Mouse (Mus musculus): ENCODE measurements at regions not wholly inside any gene's neighbourhood (a gene's known extent, or its start where the extent isn't known, plus 50 kb on each side); places are given as distances from the start of the nearest gene placed in this dataset.
"Not testable (repeated sequence)": the region's sequence is repeated elsewhere in the genome, so short reads cannot be mapped to it uniquely, and the experiment has no call there.

DNA sequence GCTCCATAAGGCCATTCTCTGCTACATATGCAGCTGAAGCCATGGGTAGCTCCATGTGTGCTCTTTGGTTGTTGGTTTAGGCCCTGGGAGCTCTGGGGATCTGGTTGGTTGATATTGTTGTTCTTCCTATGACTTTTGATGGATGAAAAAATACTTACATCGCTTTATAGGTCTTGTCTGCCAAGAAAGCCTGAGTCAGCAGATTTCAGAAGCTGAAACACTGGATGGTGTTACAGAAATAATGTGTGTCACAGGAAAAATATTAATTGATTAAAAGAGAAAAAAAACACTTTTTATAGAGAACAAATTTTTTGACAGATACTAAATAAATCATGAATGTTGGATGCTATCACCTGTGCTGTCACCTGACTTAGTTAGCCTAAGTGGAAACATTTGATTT, 52.4 kb upstream of the Plxna2 start:
- DNase-seq, result no peak

DNA sequence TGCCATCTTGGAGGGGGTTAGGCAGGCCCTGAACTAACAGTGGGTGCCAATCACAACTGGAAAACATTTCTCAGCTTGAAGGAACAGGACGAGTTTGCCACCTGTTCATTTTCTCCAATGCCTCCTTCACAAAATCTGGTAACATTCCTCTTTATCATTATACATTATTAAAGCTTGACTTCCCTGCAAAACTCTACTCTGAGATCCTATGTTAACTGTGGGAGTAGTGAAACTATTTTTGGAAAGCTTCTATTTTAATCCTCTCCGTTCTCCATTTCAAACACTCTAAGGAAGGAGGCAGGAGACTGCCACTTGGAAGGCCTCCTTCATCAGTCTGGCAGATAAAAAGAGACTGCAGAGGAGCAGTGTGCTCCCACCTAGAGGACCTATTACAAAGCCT, 54.1 kb upstream of the Plxna2 start:
- no peak for DNase-seq

DNA sequence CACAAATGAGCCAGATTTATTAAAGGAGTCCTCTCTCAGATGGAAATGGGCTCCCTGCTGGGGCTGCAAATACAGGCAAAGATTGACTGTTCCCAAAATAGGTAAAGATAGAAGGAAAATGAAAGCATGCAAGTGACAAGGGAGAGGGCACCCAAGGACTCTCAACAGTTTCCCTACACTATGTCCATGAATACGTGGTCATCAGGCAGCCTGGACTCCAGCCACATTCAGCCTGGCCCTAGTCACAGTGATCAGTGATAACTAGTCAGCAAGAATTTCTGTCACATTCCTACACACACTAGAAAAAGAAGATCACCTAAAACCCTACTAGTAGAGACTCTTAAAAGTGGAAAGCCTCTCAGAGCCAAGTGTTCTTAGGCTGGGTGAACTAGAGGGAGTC, 56.9 kb upstream of the Plxna2 start:
- DNase-seq, result no peak

DNA sequence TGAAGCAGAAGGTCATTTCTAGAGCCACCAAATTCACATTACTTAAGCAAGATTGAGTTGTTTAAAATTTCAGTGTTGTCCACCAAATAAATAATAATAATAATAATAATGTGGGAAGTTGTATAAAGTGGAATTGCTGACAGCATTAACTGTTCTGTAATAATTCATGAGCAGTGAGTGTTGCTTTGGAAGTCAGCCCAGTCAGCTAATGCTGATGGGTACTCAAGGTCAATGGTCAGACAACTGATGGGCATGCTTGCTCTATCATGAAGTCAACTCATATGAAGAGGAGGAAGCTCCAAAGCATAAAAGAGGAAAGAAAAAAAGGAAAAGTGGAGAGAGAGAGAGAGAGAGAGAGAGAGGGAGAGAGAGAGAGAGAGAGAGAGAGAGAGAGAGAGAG, 69.4 kb upstream of the Plxna2 start:
- peak; percentile 28 for DNase-seq

DNA sequence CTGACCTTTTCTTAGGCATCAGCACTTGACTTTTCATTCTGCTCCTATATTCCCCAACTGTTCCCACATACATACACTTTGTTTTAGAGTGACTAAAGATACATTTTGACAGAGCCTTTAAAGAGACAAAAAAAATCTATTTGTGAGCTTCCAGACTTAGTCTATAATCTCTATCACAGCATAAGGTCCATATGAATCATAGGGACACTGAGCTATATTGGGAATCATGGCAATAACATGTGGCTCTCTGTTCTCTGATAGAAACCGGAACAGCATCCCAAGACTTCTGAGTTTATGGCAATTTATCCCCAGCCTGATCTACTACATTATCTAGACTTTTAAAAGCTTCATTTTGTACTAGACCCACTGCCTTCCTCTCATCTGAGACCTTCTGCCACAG, 69.8 kb upstream of the Plxna2 start:
- no peak for DNase-seq

DNA sequence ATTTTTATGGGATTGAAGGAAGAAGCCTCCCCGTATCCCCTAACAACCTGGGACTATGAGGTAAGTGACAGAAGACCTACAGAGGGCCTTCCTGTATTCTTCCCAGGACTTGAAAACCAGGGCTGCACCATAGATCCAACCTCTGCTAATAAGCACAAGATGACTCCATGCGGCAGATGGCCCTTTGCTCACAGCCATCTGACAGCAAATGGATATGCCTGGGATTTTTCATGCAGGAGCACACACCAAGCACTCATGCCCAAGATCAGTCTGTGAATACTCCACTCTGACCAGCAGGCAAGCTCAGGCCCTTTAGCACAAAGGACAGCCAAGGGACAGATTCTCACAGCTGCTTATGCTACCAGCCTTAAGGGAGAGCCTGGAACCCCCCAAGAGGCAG, 77.1 kb upstream of the Plxna2 start:
- no peak for DNase-seq

DNA sequence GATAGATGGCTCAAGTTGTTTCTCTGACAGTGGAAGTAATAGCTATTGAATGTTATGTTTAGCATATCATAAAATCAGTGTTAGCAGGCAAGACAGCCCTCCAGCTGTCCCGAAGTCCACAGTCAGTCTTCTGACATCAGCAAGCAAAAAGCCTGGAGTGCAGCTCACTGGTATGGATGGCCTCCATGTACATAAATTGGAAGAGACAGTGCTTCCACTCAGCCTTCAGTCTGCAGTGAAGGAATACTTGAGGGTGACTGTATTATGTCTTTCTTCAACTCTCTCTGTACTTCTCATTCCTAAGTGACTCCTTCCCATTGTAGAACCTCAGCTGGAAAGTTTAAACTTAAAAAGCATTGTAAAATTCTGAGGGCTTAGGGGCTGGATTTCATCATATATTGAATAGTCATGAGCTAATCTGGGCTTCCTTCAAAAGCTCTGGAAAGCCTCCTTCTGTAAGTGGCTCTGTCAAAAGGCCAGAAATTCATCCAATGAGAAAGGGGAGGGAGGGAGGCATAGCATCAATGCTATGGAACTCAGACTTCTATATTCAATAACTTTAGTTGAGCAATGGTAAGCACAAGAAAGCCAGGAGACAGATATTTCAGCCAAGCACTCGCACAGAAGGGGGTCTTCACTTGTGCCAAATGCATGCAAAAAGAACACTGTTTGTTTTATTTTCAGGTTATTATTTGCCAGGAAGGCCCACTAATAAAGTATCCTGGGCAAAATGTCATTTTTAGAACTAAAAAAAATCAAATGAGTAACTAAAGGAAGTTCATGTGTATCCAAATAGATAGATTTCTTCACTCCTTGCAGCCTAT, 90.5 kb upstream of the Plxna2 start:
- DNase-seq, result no peak

DNA sequence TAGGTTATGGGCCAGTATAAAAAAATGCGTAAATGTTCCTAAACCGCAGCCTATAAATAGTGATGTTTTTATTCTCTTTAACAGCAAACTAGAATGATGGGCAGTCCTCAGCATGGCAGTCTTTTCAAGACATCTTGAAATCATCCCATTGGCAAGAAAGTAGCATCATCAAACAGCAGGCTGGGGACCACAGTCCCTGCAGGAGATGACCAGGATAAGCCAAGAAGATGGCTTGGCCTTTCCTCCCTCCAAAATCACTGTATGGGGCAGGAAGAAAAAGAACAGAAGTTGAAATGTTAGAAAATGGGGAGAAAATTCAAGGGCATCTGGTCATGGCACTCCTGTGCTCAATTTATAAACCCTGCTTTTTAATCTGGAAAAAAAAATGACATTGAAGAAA, 93.0 kb upstream of the Plxna2 start:
- DNase-seq, result no peak

DNA sequence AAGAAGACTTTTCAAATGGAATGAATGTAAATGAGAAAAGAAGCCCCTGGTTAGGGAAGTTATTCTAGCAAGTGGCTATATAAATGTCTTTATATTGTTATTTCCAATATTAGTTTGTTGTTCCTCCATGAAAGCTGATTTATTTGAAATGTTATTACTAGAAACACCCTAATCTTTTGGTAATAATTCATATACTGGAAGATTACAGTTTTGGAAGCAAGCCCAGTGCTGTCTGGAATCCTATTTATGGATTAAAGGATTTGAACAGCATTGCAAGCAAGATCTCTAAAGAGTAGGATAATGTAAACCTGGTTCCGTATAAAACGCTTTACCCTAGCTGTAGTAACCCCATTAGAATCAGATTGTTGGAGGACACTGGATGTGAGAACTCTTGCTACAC, 96.8 kb upstream of the Plxna2 start:
- no peak for DNase-seq

DNA sequence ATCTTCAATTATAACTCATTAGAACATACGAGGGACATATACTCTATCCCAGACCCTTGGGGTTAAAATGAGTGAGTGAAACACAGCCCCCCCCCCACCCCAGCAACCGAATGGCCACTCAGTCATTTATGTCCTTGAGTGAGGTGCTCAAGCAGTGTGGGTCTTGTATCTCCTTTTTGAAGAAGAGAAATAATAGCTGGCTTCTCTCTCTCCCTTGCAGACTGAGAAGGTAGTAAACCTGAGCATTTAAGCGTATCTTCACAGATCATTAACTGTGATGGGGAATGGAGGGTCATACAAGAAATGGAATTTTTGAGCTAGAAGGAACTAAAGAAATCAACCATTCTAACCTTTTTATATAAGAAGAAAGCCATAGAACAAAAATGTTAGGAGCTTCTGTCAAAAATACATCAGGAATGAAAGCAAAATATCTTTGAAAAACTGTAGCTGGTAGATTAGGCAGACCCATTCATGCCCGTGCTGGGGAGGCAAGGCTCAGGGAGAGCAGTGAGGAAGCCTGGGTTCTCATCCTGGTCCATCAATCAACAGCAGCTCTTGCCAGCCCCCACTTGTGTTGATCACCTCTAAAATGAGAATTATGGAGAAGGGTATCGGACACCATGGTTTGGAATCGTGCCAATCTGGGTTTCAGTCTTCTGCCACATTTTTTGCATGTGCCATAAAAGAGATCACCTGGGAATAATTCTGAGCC, 98.4 kb upstream of the Plxna2 start:
- no peak for DNase-seq

DNA sequence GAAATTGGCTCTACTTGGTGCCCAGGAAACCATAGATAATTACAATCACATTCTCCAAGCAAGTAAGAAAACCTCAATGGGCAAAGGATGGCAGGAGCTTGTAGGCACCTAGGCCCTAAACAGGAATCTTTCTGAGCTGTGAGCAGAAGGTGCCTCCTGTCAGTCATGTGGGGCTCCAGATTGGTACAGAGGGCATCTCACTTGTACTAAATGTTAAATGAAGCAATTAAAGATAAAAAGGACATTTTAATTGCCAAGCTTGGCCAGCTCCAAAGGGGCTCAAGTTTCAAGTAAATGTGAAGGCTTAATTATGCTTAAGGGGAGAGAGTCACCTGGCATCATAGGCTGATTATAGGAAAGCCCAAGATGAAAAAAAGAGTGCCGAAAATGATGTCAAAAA, 101.9 kb upstream of the Plxna2 start:
- DNase-seq, result no peak

DNA sequence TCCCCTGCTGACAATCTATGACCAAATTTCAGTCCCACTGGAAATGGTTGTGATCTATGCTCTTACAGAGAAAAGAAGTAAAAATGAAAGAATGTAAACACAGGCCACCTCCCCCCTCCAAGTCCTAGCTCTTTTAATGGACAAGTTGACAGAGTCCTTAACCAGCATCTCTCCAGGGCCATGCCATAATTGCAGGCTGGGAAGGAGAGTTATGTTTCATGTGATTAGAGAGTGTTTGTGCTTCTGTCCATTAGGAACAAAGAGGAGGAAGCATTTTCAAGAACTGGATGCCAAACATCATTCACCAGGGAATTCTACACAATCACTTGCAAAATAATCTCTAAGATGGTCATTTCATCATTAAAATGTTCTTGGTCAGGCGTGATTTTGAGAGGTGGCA, 109.7 kb upstream of the Plxna2 start:
- no peak for DNase-seq

DNA sequence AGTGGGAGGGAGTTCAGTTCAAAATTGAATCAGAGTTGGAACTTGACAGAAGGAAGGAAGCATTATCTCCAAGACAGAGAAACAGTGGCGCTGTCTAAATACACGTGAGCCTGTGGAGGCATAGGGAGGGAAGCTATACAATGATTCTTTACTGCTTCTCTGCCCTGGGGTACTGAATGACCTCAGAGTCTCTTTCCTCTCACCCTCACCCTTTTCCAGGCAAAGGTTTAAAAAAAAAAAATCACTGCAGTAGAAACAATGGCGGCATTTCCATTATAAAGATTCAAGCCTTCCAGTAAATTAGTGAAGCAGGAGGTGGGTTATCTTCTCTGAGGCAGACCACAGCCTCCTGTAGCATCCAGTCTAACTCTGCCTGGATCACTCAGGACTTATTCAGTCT, 112.2 kb upstream of the Plxna2 start:
- no peak for DNase-seq

DNA sequence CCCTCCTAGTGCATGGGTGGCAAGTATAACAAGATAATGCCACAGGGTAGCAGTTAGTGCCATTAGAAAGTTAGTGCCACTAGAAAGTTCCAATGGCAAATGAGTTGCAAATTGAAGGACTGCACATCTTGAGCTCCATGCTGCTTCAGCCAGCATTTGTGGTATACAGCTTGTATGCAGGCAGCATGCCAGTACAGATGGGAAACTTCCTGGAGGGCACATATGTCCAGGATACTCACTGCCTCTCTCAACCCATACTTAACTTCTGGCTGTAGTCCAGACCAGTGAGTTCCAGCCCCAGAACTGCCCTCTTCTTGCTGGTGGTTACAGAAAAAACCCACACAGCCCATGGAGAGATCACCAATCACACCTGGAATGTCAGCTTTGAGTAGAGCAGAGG, 113.8 kb upstream of the Plxna2 start:
- DNase-seq, result no peak

DNA sequence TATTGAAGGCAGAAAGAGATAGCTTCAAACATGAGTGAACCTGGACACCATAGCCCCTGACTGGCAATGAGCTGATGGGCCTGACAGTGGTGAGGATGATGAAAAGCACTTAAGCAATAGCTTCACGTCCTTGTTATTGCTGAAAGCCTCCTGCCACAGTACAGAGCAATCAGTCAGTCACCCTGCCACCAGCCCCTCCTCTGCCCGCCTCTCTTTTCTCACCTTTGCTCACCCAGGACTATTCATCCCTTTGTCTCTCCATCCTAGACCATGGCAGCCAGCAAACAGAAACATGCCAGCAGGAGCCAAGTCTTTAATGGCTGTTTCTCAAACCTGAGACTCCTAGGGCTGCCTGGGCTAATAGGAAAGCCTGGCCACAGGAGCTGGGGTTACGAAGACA, 114.5 kb upstream of the Plxna2 start:
- DNase-seq, result no peak

DNA sequence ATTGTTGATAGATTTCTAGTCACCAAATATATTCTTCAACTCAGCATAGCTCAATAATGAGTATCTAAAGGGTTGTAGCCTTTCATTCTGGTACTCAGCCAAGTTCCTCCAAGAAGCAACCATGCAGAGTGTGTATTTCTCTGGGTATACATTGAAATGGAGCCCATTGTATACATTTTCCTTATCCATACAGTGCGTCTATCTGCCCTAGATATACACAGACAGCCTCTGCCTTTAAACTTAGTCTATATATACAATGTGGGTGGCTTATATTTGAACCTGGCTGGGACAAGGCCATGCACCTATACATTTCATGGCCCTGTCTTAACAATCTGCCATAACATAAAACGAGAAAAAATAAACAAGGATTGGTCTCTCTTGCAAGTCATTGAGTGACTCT, 121.6 kb upstream of the Plxna2 start:
- no peak for DNase-seq

DNA sequence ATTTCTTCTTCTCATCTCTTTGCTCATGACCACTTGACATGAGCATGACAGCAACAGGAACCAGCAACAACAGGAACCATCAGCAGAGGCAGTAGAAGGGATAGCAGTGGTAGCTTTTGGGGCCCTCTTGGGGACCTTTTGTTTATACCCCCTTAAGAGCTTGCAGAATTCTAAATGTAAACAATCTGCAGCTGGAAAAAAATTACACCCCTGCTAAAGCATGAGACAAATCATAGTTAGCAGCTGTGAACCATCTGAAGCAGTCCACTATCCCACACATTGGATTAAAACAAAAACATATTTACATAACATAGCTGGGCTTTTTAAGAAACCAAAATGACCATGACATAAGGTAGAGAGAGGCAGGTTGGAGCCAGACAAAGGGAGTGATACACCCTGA, 126.9 kb upstream of the Plxna2 start:
- no peak for DNase-seq

DNA sequence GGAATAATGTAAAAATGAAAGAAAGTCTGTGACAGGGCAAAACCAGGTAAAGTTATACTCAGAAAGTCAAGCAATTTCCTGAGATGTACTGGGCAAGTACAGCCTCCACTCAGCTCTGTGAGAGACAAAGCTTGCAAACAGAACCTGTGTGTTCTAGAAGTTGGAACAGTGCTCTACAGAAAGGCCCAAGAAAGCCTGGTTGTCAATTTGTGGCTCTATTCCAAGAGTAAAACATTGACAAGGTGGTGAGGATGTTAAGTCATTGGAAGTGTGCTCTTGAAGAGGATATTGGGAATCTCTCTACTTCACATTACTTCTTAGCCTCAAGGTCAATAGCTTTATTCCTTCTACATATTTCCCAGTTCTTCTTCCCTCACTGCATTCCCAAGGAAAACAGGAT, 129.9 kb upstream of the Plxna2 start:
- no peak for DNase-seq

DNA sequence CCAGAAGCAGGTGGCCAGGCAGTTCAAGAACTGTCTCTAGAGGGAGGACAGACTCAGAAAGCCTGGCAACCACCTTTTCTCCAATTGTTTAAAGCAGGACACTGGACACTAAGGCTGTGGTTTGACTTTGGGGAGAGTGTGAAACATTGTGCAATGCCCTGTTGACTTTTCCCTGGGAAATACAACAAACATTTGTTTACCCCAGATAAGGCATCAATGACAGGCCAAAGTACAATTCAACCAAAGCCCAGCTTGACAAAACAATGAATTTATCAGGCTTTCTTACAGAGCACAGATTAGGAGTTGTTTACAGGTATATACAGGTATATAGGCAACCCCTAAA, 135.3 kb upstream of the Plxna2 start:
- DNase-seq, result no peak

DNA sequence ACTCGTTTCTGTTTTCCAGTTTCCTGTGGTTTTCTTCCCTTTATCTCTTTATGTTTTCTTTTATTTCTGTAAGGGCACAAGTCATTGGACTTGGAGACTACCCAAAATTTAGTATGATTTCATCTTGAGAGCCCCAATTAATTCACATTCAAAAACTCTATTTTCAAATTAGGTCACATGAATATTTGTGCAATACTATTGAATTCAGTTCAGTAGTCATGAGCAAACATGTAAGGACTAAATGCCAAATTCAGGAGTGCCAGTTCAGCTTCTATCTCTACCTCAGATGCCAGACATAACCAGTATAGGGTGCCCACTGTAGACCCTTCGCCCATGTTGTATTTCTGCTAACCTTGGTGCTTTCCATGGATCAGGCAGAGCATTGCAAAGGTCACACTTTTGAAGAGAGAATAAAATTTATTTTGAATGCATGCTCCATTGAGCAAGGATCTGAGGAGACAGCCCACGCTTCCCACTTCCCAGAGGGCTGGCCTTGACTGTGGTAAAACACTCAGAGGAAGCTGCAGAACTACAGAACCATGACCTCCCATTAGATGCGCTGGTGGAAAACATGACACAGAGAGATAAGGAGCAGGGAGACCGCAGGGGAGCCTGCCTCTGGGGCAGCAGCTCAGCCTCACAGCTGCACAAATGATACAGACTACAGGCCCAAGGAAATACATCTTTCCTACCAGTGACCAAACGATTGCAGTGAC, 135.9 kb upstream of the Plxna2 start:
- DNase-seq, result peak; percentile 53

DNA sequence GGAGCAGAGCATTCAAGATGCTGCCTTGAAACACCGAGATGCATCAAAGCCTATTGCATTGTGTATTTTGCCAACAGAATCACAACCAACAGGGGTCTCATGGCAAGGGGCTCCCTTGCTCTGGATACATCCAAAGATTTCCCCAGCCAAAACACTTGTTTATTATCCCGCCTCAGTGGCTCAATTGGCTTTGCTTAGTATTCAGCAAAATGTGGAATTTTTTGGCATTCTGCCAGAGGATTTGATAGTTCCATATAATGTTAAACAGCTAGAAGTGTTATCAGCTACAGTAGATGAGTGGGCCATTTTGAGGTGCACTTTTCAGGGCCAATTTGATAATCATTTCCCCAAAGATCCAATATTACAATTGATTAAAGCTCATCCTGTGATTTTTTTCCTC, 146.7 kb upstream of the Plxna2 start:
- DNase-seq, result not testable (repeated sequence)

DNA sequence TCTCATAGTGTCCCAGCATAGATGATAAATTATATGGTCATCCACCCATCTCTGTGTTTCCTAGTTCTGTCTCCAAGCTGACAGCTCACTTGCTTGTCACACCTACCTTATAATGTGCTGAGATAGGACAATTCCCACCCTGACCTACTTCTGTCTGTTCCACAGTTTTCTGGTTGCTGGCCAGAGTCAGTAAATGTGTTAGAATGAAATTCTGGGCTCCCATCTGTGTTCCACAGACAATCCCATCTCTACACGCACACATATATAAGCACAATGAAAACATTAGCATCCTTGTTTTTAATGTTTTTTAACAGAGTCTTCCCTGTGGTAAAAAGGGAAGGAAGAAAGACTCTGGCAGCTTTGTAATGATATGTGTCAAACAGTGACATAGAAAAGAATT, 165.5 kb upstream of the Plxna2 start:
- no peak for DNase-seq

DNA sequence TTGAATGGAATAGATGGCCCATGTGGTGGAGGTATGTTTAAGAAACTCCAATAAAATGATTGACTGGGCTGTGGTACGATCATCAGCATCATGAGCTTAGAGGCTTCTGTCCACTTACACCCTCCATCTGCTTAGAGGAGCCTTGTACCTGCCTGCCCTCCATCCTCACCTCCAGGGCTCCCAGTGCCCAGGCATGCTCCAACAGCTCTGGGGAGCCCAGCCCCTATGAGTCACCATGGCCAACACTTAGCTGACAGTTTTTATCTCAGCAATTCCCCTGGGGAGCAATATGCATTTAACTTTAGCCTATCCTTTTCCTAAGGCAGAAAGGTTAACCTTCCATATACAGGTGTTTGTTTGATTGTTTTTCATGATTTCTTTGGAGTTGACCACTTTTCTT, 174.3 kb upstream of the Plxna2 start:
- DNase-seq, result no peak

DNA sequence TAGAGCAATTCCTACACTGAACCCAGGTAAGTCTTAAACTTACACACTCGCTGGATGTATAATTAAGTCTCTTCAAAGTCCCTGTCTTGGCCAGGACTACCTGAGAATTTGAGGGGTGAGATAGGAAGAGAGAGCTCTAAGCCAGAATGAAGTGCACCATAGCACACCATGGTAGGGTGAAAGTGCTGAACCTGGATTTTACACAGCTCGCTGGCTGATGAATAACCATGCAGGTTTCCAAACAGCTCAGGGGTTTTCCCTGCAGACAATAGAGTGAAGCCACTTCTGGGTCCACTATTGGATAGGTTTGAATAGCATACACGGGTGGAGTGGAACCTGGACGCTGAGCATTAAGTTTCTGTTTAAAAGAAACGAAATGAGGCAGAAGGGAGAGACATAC, 180.7 kb upstream of the Plxna2 start:
- DNase-seq, result no peak
